Mouse (Mus musculus): ENCODE data around the gene Itch. TPM values are rescaled to one million over a fixed set of nuclear protein-coding genes. Genes with fewer than 3 reads are reported as not detected.

Gene Itch
- polyA plus RNA-seq, 1 experiment from 2014 or later: 14.6 TPM

DNA sequence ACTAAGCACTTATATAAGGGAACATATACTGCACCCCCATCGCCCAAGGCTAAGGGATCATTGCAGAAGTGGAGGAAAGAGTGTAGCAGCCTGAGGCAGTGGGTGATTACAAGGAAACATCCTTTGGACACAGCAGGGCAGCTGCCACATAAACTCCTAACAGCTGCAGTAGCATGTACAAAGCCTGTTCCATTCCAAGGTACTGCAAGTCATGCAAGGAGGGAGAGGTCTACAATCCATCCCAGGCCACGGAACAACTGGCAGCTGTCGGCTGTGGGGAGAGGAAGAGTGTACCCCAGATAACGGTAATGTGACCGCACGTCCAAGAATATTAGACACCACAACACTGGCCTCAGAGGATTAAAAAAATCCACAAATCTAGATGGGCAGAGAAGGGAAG lies 132.2 kb downstream of the Itch start:
- no peak overlapping the region for H3K4me2 ChIP-seq
- H3K4me1 ChIP-seq (replicated peaks): no peaks in the 10 kb centered on the region
- no peak for ATAC-seq (ENCODE audit: low read depth)
- H3K4me3 ChIP-seq (replicated peaks): no peak overlapping the region
- no peaks in the 10 kb centered on the region for H3K9me3 ChIP-seq (replicated peaks)
- no peaks in the 10 kb centered on the region for H3K27me3 ChIP-seq
- DNase-seq: no peak
- H3K36me3 ChIP-seq: no peaks in the 10 kb centered on the region
- no peak overlapping the region for H3K9ac ChIP-seq
- WGBS (ENCODE audit: insufficient replicate concordance): 66% methylated on average over 6 of the region's 6 CpGs
- H3K27ac ChIP-seq: no peak overlapping the region

GRCm38 (mm10) chr2:155266896-155267295 lies 133.6 kb downstream of the Itch start:
- ATAC-seq (ENCODE audit: low read depth) (no peak), DNase-seq (no peak)
- Histone ChIP-seq H3K9me3 (replicated peaks) (no peaks in the 10 kb centered on the region), H3K4me1 (replicated peaks) (no peaks in the 10 kb centered on the region), H3K9ac (no peak overlapping the region), H3K27ac (no peak overlapping the region), H3K4me2 (no peak overlapping the region), H3K27me3 (no peaks in the 10 kb centered on the region), H3K36me3 (no peaks in the 10 kb centered on the region), H3K4me3 (replicated peaks) (no peak overlapping the region)
- WGBS (ENCODE audit: insufficient replicate concordance): 71% methylated on average over 5 of the region's 5 CpGs

GRCm38 (mm10) chr2:155271957-155272356 lies 138.6 kb downstream of the Itch start:
- H3K9me3 ChIP-seq (replicated peaks): no peaks in the 10 kb centered on the region
- ATAC-seq (ENCODE audit: low read depth) (no peak), DNase-seq (no peak)
- no peaks in the 10 kb centered on the region for H3K36me3 ChIP-seq
- H3K4me2 ChIP-seq: no peak overlapping the region
- H3K27me3 ChIP-seq: no peaks in the 10 kb centered on the region
- H3K27ac ChIP-seq: no peak overlapping the region
- H3K4me1 ChIP-seq (replicated peaks): peaks cover 11% of the 10 kb centered on the region
- 72% methylated on average over 6 of the region's 6 CpGs for WGBS (ENCODE audit: insufficient replicate concordance)
- no peak overlapping the region for H3K4me3 ChIP-seq (replicated peaks)
- H3K9ac ChIP-seq: no peak overlapping the region

- Histone ChIP-seq H3K27me3 (no peaks in the 10 kb centered on the region), H3K4me2 (no peak overlapping the region), H3K9ac (no peak overlapping the region), H3K36me3 (no peaks in the 10 kb centered on the region), H3K4me1 (replicated peaks) (peaks cover 16% of the 10 kb centered on the region), H3K27ac (no peak overlapping the region), H3K4me3 (replicated peaks) (no peak overlapping the region), H3K9me3 (replicated peaks) (no peaks in the 10 kb centered on the region)
- DNase-seq: no peak
- ATAC-seq (ENCODE audit: low read depth): no peak
- 63% methylated on average over 10 of the region's 10 CpGs for WGBS (ENCODE audit: insufficient replicate concordance)
Measured at GRCm38 (mm10) chr2:155272396-155273170, 139.3 kb downstream of the Itch start.

DNA sequence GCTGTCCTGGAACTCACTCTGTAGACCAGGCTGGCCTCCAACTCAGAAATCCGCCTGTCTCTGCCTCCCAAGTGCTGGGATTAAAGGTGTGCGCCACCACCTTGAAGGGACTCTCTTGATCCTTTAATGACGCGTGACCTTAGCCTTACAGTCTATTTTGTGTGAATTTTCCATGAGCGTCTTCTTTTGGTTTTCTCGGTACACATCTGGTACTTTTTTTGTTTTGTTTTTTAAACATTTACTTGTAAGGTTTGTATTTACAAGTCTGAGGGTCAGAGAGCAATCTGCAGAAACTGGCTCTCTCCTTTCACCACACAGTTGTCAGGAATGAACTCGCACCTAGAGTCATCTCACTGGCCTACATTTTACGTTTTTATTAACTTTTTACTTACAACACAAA lies 140.3 kb downstream of the Itch start:
- Histone ChIP-seq H3K9me3 (replicated peaks) (no peaks in the 10 kb centered on the region), H3K36me3 (0 out of 2 replicates have a peak, but pooled peaks cover 3% of the 10 kb centered on the region), H3K27me3 (no peaks in the 10 kb centered on the region), H3K4me3 (replicated peaks) (no peak overlapping the region), H3K4me2 (no peak overlapping the region), H3K27ac (no peak overlapping the region), H3K9ac (no peak overlapping the region), H3K4me1 (replicated peaks) (peaks cover 16% of the 10 kb centered on the region)
- DNase-seq: no peak
- no peak for ATAC-seq (ENCODE audit: low read depth)
- 77% methylated on average over 8 of the region's 8 CpGs for WGBS (ENCODE audit: insufficient replicate concordance)

- DNase-seq (peak; percentile 94), ATAC-seq (ENCODE audit: low read depth) (peak; percentile 84)
- 1% methylated on average over 47 of the region's 47 CpGs for WGBS (ENCODE audit: insufficient replicate concordance)
- peak within 1 kb of the TSS; percentile 91 for H3K4me3 ChIP-seq (replicated peaks)
- H3K4me2 ChIP-seq: peak within 1 kb of the TSS; percentile 98
- peaks cover 16% of the 10 kb centered on the region for H3K4me1 ChIP-seq (replicated peaks)
- H3K36me3 ChIP-seq: 0 out of 2 replicates have a peak, but pooled peaks cover 3% of the 10 kb centered on the region
- peak within 1 kb of the TSS; percentile 75 for H3K27ac ChIP-seq
- H3K27me3 ChIP-seq: no peaks in the 10 kb centered on the region
- peak within 1 kb of the TSS; percentile 86 for H3K9ac ChIP-seq
- H3K9me3 ChIP-seq (replicated peaks): no peaks in the 10 kb centered on the region
Measured at GRCm38 (mm10) chr2:155276195-155276594, 142.9 kb downstream of the Itch start, which contains the start of gene Map1lc3a. TSS of gene Map1lc3a (plus strand) at chr2:155276297.

Other genes starting within 250 kb of the Itch start
- 106 and 130 TPM in 2 replicates for gene Eif2s2, start 240.6 kb upstream of the Itch start, polyA plus RNA-seq (2015; fragmentation: Nextera tagmentation; extraction: Ambion mirVana)
- gene Gm14226, start 115.2 kb upstream of the Itch start, polyA plus RNA-seq (2015; fragmentation: Nextera tagmentation; extraction: Ambion mirVana): 0.41 and 0.68 TPM in 2 replicates
- 63.1 and 65.3 TPM in 2 replicates for gene Ahcy, start 59.0 kb upstream of the Itch start, polyA plus RNA-seq (2015; fragmentation: Nextera tagmentation; extraction: Ambion mirVana)
- gene Dynlrb1, start 103.0 kb downstream of the Itch start, polyA plus RNA-seq (2015; fragmentation: Nextera tagmentation; extraction: Ambion mirVana): 147 and 150 TPM in 2 replicates
- gene Map1lc3a, start 142.8 kb downstream of the Itch start, polyA plus RNA-seq (2015; fragmentation: Nextera tagmentation; extraction: Ambion mirVana): 18.7 and 23.4 TPM in 2 replicates
- 24.2 and 28.2 TPM in 2 replicates for gene Pigu, start 223.9 kb downstream of the Itch start, polyA plus RNA-seq (2015; fragmentation: Nextera tagmentation; extraction: Ambion mirVana)
- 1.7 and 2.4 TPM in 2 replicates for gene Trp53inp2, start 247.6 kb downstream of the Itch start, polyA plus RNA-seq (2015; fragmentation: Nextera tagmentation; extraction: Ambion mirVana)

Data from liver, embryonic 13.5 days (tissue).